Mouse (Mus musculus) spleen, postnatal 10 days (tissue): ENCODE measurements around the gene Hif3a.

Experiments used
- DNase-seq, 2 experiments: peaks; one replicate each; pipeline ENCODE4 v3.0.0; 2021 to 2022; ENCODE audit warnings: low spot score in 2 of 2

Gene Hif3a

GRCm38 (mm10) chr7:17056601-17057523, 5.4 kb downstream of the Hif3a start:
- peak in 1 of 2 experiments; percentile 41 for DNase-seq

DNA sequence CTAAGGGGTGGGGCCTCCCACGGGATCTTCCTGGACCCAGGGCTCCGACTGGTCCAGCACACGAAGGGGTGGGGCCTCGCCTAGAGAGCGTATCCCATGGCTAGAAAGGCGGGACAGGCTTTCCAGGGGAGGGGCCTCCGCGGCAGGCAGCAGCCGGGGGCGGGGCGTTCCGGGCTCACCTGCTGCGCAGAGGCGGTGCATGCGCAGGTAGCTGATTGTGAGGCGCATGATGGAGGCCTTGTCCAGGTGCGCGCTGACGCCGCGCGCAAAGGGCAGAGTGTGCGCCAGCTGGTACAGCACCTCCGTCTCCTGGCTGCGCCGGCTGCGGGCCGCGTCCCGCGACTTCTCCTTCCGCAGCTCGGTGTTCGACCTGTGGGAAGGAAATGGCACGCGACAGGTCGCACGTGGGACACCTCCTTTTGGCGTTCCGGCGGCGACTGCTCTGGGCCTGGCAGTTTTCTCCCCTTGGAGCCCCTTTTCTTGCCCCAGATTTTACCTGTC, 6.1 kb downstream of the Hif3a start:
- peak; percentile 72 to 86 for DNase-seq

DNA sequence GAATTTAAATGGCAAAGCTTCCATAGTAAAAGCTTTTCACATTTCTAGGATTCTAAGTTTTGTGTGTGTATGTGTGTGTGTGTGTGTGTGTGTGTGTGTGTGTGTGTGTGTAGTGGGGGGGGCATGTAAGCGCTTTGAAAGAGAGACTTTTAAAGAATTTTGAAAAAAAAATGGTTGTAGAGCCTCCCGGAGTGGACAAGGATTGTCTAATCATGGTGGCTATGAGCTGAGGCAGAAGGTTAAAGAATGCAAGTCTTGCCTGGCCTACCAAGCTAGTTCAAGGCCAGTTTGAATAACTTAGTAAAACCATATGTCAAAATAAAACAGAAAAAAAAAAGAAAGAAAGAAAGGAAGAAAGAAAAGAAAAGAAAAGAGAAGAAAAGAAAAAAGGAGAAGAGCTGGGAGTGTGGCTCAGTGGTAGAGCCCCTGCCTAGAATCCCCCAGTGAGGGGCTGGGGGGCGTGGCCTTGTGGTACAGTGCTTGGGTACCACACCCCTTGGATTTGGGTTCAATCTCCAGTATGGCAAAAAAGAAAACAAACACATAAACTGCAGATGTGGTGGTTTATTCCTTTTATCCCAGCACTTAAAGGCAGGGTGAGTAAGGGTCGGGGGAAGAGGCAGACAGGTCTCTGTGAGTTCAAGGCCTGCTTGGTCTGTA, 6.8 kb downstream of the Hif3a start:
- no peak for DNase-seq

- no peak for DNase-seq
Measured at GRCm38 (mm10) chr7:17054325-17054989, 7.8 kb downstream of the Hif3a start.

- DNase-seq: peak; percentile 58 to 79
Measured at GRCm38 (mm10) chr7:17050933-17051594, 11.2 kb downstream of the Hif3a start.

- DNase-seq: no peak
Measured at GRCm38 (mm10) chr7:17050491-17050890, 11.7 kb downstream of the Hif3a start.

DNA sequence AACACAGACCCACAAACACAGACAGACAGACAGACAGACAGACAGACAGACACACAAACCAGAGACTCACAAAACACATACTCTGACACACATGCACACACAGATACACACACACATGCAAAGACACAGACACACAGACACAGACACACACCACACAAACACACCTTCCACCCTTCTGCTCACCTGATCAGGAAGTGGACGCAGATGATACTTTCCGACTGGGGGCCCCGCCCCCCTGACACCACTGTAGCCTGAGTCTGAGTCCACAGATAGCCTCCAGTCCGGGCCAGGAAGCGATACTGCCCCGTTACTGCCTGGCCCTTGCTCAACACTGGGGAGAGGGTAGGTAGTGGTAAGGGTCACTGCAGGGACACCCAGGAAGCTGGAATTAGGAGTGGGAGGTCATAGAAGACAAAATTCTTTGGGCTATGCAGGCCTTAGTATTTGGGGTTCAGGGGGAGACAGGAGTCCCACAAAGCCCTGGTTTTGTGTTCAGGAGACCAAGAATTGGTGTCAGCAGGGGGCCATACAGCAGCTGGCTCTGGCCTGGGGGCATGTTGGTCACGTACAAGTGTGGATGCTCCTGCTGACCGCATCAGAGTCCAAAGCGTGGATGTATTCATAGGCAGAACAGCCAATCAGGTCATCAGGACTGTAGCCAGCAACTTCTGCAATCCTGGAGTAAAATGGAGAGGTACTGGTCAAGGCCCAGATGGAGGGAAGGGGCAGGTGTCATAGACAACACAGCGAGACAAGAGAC, 13.6 kb downstream of the Hif3a start:
- DNase-seq: no peak

- DNase-seq: no peak
Measured at GRCm38 (mm10) chr7:17047041-17047682, 15.1 kb downstream of the Hif3a start.

- no peak for DNase-seq
Measured at GRCm38 (mm10) chr7:17045743-17046142, 16.5 kb downstream of the Hif3a start.

GRCm38 (mm10) chr7:17039373-17039772, 22.9 kb downstream of the Hif3a start:
- DNase-seq: no peak

DNA sequence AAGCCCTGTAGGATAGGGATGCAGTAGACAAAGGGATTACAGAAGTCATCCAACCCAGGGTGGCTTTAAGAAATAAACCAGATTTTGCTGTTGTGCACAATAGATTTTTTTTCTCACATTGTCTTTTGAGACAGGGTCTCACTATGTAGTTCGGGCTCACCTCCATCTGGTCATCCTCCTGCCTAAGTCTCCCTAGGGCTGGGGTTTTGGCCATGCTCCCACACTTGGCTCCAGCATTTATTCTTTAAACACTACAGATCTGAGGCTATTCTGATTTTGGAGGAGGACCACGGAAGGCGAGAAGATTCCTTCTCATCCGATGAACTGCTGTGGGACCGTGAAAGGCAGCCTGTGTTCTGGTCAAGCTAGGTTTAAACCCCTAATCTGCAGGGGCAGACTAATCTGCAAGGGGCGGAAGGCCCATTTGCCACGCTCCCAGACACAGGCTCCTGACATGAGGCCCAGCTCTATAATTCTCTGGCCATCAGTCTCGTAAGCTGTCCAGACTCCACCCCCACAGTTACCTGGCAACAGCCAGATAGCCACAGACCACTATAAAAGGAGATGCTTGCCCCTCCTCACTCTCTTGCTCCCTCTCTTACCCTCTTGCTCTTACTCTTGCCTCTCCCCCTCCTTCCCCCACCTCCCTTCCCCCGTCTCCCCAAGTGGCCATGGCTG, 24.1 kb downstream of the Hif3a start:
- no peak for DNase-seq

GRCm38 (mm10) chr7:17030239-17030638, 32.0 kb downstream of the Hif3a start:
- DNase-seq: no peak

DNA sequence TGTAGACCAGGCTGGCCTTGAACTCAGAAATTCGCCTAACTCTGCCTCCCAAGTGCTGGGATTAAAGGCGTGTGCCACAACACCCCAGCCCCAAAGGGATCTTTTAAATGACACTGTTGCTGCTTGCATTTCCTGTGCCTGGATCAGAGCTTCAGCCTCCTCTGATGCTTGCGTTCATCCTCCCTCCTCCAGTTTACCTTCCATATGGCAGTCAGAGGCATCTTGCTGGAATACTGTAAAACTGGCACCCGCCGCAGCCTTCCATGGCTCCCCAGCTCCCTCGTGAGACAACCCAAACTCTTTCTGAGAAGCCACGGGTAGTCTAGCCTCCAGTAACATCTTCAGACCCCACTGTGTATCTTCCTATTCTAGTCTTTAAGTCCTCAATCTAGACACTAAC, 33.3 kb downstream of the Hif3a start:
- DNase-seq: no peak

DNA sequence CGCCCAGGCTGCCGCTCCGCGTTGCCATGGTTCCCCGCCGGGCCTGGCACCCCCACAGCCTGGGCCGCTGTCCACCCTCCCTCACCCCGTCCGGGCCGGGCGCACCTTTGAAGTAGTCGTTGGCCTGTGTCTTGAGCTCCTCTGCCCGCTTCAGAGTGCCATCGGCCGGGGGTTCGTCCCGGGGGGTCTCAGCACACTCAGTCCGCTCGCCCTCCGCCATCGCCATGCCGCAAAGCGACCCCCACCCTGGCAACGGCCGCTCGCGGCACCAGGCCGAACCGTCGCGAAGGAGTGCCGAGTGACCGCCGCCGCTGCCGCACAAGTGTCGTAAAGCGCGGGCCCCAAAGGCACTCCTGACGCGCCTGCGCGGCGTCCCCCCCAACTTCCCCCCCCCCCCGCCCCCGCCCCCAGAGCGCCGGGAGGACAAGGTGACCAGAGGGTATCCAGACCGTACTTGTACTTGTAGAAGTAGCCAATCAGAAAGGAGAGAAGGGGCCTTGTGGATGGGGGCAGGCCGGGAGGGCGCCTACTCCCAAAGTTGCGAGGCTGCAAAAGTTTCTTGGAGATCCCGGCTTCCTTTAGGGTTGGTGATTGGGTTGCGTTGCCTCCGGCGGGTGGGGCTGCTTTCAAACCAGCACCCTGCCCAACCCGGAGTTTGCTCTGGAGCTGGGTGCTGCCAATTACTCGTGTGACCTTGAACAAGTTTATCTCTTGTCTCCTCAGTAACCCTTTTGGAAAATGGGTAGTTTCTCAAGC, 34.5 kb downstream of the Hif3a start, which contains the start of gene Ppp5c:
Ppp5c (minus strand) TSS at position 337 of the 756 bp plus-strand sequence.
- DNase-seq: peak; percentile 81 to 90

DNA sequence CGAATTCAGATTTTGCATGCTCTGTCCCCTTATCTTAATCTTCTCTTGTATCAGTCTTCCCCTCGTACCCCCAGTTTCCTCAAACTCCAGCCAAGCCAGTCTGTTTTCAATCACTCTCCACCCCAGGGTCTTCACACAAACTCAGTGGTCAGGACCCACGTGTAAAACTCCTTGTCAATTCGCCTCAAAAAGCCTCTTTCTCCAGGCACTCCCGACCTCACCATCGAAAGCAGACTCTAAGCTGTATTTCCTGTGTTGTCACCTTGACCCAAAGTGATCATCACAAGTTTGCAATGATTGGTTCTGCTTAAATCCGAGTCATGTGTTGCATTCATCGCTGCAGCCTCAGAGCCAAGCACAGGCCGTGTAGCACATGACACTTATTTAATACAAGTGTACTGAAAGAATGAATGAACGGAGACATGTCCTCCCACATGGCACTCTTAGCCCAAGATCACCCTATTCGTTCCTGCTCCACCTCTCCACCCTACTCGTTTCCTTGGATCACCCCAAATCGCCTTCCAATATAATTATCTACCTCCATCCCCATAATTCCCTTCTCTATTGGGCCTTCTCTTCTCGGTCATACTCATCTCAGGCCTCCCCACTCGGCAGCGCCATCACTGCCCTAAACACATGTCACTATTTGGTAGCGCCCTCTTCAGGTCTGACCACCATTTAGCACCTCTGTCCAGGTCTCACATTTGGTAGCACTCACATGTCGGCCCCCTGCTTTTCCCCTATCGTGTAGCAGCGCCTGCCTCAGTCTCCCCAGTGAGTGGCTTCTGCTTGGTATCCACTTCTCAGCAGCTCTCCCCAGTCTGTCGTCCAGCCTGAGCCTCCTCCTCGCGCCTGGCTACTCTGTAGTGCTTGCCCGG, 35.3 kb downstream of the Hif3a start:
- no peak for DNase-seq

DNA sequence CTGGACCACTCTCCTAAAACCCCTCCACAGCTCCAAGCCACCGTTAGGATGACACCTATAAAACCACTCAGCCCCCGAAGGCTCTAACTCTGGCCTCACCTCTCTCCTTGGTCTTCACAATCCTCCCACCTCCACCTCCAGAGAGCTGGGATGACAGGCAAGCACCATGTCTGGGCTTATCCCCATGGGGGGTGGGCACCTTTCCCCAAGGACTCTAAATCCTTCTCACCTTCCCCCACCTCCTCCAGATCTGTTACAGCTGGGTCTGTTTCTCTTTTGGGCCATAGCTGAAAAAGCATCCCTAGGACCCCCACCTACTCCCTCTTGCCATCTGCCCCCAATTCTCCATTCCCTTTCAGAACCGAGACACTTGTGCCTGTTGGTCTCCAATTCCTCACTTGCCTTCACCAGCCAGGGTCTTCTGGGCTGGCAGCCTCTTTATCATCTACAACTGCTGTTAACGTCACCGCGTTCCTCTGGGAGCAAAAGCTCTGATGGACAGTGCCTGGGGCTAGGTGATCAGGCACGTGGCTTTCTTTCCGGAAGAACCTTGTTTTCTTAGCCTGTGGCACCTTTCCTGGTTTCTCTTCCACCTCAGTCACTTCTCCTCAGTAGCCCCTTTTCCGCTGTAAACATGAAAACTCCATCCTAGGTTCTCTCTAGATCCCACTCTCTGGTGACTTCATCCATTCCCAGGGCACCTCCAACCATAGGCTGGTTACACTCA, 36.2 kb downstream of the Hif3a start:
- no peak for DNase-seq

- DNase-seq: no peak
Measured at GRCm38 (mm10) chr7:17025505-17025894, 36.7 kb downstream of the Hif3a start.
